In the genomic region with DNA sequence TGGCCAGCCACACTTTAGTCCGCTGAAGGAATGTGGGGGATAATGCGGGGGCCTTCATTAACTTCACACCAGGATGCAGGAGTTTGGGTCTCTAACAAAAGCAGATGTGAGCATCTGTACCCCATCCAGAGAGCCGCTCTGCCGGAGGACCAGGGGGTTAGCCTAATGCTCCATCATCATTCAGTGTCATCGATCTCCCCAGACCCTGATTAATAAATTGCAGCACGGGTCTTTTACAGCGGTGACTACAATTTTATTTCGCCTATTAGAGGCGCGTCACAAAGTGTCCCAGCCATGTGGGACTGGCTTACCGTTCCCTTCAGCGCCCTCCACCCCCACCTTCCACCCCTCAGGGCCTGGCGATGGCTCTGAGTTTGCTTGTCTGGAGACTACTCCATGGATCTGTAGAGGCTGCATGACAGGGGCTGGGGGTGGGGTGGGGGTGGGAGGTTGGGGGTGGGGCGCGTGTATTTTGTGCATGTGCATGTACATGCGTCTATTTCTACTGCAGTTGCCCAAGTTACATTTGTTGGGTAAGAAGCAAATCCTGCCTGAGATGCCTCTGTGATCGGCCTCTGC, we compare ENCODE assay signal across 18 mouse cellular contexts.
DNase-seq lines count a peak whose midpoint lies in the region; ATAC-seq and TF ChIP-seq lines count a peak whose summit lies in the region.
"Had no signal": no experiment of that assay in that cellular context is flagged by ENCODE, and none has a peak within 500 bp of the region (broad histone marks: within the 10 kb centered on the region; RNA-seq: fewer than 3 reads in every experiment).

No protein-coding gene starts in this region.

- peaks cover 25% of the 10 kb centered on the region; the same call in 1 of the 2 replicates for H3K27me3 ChIP-seq in midbrain, embryonic 12.5 days
- no peaks in the 10 kb centered on the region for H3K27me3 ChIP-seq in midbrain, postnatal 0 days (ENCODE audit: insufficient read depth, low read length)
- peaks cover 86% of the 10 kb centered on the region for H3K27me3 ChIP-seq in hindbrain, embryonic 10.5 days (ENCODE audit: insufficient read depth, poor library complexity, severe bottlenecking)
- peaks cover 29% of the 10 kb centered on the region for H3K27me3 ChIP-seq in limb, embryonic 13.5 days
- no peaks in the 10 kb centered on the region for H3K27me3 ChIP-seq in neural tube, embryonic 14.5 days (ENCODE audit: control insufficient read depth, insufficient read depth, low read length)

- DNase-seq in midbrain, postnatal 0 days (ENCODE audit: low spot score), result no peak
- peak; percentile 47 for DNase-seq in hindbrain, embryonic 10.5 days (ENCODE audit: low spot score)
- no peak for DNase-seq in adrenal gland, postnatal 14 days
- DNase-seq in layer of hippocampus, adult 8-10 months (ENCODE audit: low spot score in 2 of 2), result no peak
- no peak for DNase-seq in frontal cortex, postnatal 10 days (ENCODE audit: low spot score in 2 of 2)
- DNase-seq: adrenal gland, adult 2 months; cerebellum, postnatal 14 days; kidney, postnatal 25 days; lung, postnatal 36 days; right cerebral cortex, postnatal 14 days; thymus, adult 18-20 months had no signal

- no peak overlapping the region for H3K9ac ChIP-seq in midbrain, embryonic 12.5 days (replicated peaks)
- H3K9ac ChIP-seq in midbrain, postnatal 0 days (replicated peaks; ENCODE audit: low read length, poor library complexity, severe bottlenecking), result no peak overlapping the region
- H3K9ac ChIP-seq in limb, embryonic 13.5 days, result peak overlapping the region; percentile 43; the same call in 1 of the 2 replicates
- no peak overlapping the region for H3K9ac ChIP-seq in neural tube, embryonic 14.5 days (replicated peaks; ENCODE audit: low read depth, low read length)
- H3K9ac ChIP-seq: heart, embryonic 13.5 days; liver, embryonic 14.5 days had no signal

- ATAC-seq in midbrain, embryonic 12.5 days (ENCODE audit: low FRiP score, low read depth), result no peak
- no peak for ATAC-seq in midbrain, postnatal 0 days (ENCODE audit: low FRiP score)
- no peak for ATAC-seq in limb, embryonic 13.5 days (ENCODE audit: low FRiP score, low read depth)
- peak; percentile 61; the same call in 1 of the 2 replicates for ATAC-seq in neural tube, embryonic 14.5 days (ENCODE audit: low read depth)

- no peak overlapping the region for H3K4me3 ChIP-seq in midbrain, embryonic 12.5 days
- H3K4me3 ChIP-seq in midbrain, postnatal 0 days (ENCODE audit: low read depth, low read length), result no peak overlapping the region
- H3K4me3 ChIP-seq in hindbrain, embryonic 10.5 days, result no peak overlapping the region
- peak overlapping the region; percentile 16; the same call in 1 of the 2 replicates for H3K4me3 ChIP-seq in limb, embryonic 13.5 days
- H3K4me3 ChIP-seq in neural tube, embryonic 14.5 days (ENCODE audit: low read depth, low read length), result no peak overlapping the region
- H3K4me3 ChIP-seq: heart, embryonic 13.5 days; left cerebral cortex, adult 2 months; myocyte had no signal

- H3K9me3 ChIP-seq in midbrain, embryonic 12.5 days, result no peaks in the 10 kb centered on the region
- no peaks in the 10 kb centered on the region for H3K9me3 ChIP-seq in midbrain, postnatal 0 days (ENCODE audit: low read length)
- H3K9me3 ChIP-seq in hindbrain, embryonic 10.5 days, result no peaks in the 10 kb centered on the region
- no peaks in the 10 kb centered on the region for H3K9me3 ChIP-seq in limb, embryonic 13.5 days
- H3K9me3 ChIP-seq in neural tube, embryonic 14.5 days (ENCODE audit: control insufficient read depth, low read length), result no peaks in the 10 kb centered on the region
- H3K9me3 ChIP-seq: heart, embryonic 13.5 days had no signal

- TF ChIP-seq CTCF in midbrain, postnatal 0 days (IDR thresholded peaks at IDR 0.05), result no peak

- H3K27ac ChIP-seq in midbrain, embryonic 12.5 days (replicated peaks), result no peak overlapping the region
- H3K27ac ChIP-seq in midbrain, postnatal 0 days (ENCODE audit: low read depth, low read length), result no peak overlapping the region
- no peak overlapping the region; the same call in 1 of the 2 replicates for H3K27ac ChIP-seq in hindbrain, embryonic 10.5 days
- H3K27ac ChIP-seq in limb, embryonic 13.5 days, result no peak overlapping the region
- no peak overlapping the region for H3K27ac ChIP-seq in neural tube, embryonic 14.5 days (ENCODE audit: low read depth, low read length)
- H3K27ac ChIP-seq: heart, embryonic 13.5 days; left cerebral cortex, adult 2 months; liver, embryonic 14.5 days had no signal

- 0 out of 2 replicates have a peak overlapping the region, but pooled peaks have one; percentile 4 for H3K4me2 ChIP-seq in midbrain, embryonic 12.5 days (replicated peaks)
- no peak overlapping the region for H3K4me2 ChIP-seq in midbrain, postnatal 0 days (ENCODE audit: low read depth, low read length, poor library complexity, severe bottlenecking)
- peak overlapping the region; percentile 39 for H3K4me2 ChIP-seq in limb, embryonic 13.5 days (replicated peaks)
- H3K4me2 ChIP-seq in neural tube, embryonic 14.5 days (ENCODE audit: low read depth, low read length), result no peak overlapping the region; the same call in 1 of the 2 replicates
- H3K4me2 ChIP-seq: heart, embryonic 13.5 days had no signal

- H3K4me1 ChIP-seq in midbrain, embryonic 12.5 days, result peaks cover 16% of the 10 kb centered on the region
- H3K4me1 ChIP-seq in midbrain, postnatal 0 days (ENCODE audit: insufficient read depth, low read length), result 0 out of 2 replicates have a peak, but pooled peaks cover 3% of the 10 kb centered on the region
- H3K4me1 ChIP-seq in hindbrain, embryonic 10.5 days (replicated peaks), result peaks cover 34% of the 10 kb centered on the region
- peaks cover 29% of the 10 kb centered on the region for H3K4me1 ChIP-seq in limb, embryonic 13.5 days
- peaks cover 7% of the 10 kb centered on the region; the same call in 1 of the 2 replicates for H3K4me1 ChIP-seq in neural tube, embryonic 14.5 days (ENCODE audit: control insufficient read depth, insufficient read depth, low read length)

- no peaks in the 10 kb centered on the region for H3K36me3 ChIP-seq in midbrain, embryonic 12.5 days
- no peaks in the 10 kb centered on the region for H3K36me3 ChIP-seq in midbrain, postnatal 0 days (ENCODE audit: insufficient read depth, low read length)
- no peaks in the 10 kb centered on the region for H3K36me3 ChIP-seq in hindbrain, embryonic 10.5 days
- H3K36me3 ChIP-seq in limb, embryonic 13.5 days, result no peaks in the 10 kb centered on the region
- no peaks in the 10 kb centered on the region for H3K36me3 ChIP-seq in neural tube, embryonic 14.5 days (ENCODE audit: control insufficient read depth, insufficient read depth, low read length)
- H3K36me3 ChIP-seq: heart, embryonic 13.5 days had no signal

- 44% methylated on average over 17 of the region's 17 CpGs for WGBS in midbrain, embryonic 12.5 days
- 40% methylated on average over 17 of the region's 17 CpGs for WGBS in midbrain, postnatal 0 days
- 42% methylated on average over 17 of the region's 17 CpGs for WGBS in hindbrain, embryonic 10.5 days
- 15% methylated on average over 17 of the region's 17 CpGs for WGBS in limb, embryonic 13.5 days
- WGBS in neural tube, embryonic 14.5 days, result 15% methylated on average over 17 of the region's 17 CpGs

Comparison
In these comparisons a context has a peak if more than half of its experiments do, and no peak if none do; other contexts are left out.
1. H3K4me2 ChIP-seq: peak in midbrain, embryonic 12.5 days (single experiment) and limb, embryonic 13.5 days (single experiment); none in midbrain, postnatal 0 days (single experiment) and neural tube, embryonic 14.5 days (single experiment).